Mouse (Mus musculus): ENCODE measurements at regions not wholly inside any gene's neighbourhood (a gene's known extent, or its start where the extent isn't known, plus 50 kb on each side); places are given as distances from the start of the nearest gene placed in this dataset.

DNA sequence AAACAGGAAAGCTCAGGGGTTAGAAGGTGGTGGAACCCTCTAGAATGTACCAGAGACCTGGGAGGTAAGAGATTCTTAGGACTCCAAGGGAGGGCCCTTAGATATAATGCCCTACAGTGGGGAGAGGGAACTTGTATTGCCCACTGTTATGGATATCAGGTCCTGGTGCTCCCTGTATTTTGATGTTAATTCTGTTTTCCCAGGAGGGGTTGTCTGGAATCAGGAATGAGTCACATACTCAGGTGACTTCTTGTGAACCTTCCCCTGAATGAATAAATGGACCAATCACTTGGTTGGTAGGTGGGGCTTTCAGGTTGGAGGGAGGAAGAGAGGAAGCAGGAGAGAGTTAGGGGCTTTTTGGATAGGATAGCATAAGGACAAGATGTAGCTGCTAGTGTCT lies 533.8 kb upstream of the Htr2c start:
- in situ Hi-C loops (cut with MboI, MseI): loop anchor here in 1 of 2 experiments (10.0 kb wide), 1 partner anchor 826 kb away; no protein-coding TSS in a partner anchor

GRCm38 (mm10) chrX:146459891-146460290 lies 502.4 kb upstream of the Htr2c start:
- in situ Hi-C loops (cut with MboI, MseI): no loop called here

- in situ Hi-C loops (cut with MboI, MseI): loop anchor here in 1 of 2 experiments (10.0 kb wide), 1 partner anchor 467 kb away; no protein-coding TSS in a partner anchor
Observed at GRCm38 (mm10) chrX:146477581-146477980, 484.7 kb upstream of the Htr2c start.

GRCm38 (mm10) chrX:146512492-146512891 lies 449.8 kb upstream of the Htr2c start:
- in situ Hi-C loops (cut with MboI, MseI): no loop called here

GRCm38 (mm10) chrX:146513261-146513660 lies 449.1 kb upstream of the Htr2c start:
- in situ Hi-C loops (cut with MboI, MseI): no loop called here

DNA sequence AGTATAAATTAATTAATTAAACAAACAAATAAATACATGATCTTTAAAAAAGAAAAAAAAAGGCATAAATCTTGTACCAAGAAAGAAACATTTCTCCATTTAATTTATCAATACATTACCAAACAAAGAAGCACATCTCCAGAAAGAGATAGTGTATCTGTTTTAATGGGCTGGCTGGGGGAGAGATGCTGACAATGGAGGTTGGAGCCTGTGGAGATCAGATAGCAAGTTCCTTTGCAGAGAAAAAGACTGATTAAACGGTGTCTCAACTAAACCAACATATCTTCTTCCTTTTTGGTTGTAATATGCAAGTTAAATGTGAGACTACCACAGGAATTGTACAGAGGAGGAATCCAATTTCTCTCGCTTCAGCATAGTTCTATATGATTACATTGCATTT lies 433.5 kb upstream of the Htr2c start:
- in situ Hi-C loops (cut with MboI, MseI): no loop called here

DNA sequence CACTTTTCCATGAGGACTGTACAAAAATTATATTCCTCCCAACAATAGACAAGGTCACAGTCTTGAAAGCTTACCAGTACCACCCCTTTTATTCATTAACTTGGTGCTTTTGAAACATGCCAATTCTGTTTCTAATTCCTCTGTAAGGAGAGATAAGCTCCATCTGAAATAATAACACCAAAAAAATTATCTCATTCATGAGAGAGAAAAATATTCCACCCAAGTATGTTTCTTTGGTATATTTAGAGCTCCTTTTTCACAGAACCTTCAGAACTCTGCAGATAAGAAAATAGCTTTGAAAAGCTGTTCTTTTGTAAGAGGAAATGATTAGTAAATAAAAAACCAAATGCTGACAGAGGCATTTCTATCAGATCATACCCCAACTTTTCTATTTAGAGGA lies 424.5 kb upstream of the Htr2c start:
- in situ Hi-C loops (cut with MboI, MseI): no loop called here

DNA sequence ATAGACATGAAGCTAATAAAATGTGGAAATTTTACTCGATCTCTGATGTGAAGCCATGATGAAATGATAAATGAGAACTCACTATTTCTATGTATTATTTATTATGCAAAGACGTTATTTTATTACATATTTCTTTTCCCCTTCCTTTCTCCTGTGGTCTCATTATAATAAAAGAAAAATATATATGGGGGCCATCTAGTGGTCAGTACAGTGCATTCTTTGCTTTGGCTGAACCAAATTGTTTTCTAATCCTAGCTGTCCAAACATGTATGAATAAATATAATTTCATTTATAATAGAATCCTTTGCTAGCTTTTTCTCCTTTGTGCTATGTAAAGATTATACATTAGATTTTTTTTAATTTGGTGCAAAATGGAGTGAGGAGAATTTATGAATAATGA lies 403.7 kb upstream of the Htr2c start:
- in situ Hi-C loops (cut with MboI, MseI): no loop called here

Measured in T-helper 17 cell (primary cell).